Mouse (Mus musculus) ES-E14 (cell line): ENCODE measurements around the gene Fam20b. TPM values are rescaled to one million over a fixed set of nuclear protein-coding genes. Genes with fewer than 3 reads are reported as not detected.

Source experiments
- DNase-seq: peaks from one replicate; pipeline ENCODE4 v3.0.0-alpha.2; 2013; ENCODE audit warnings: low read depth, low spot score
- H3K27ac ChIP-seq: 2 replicates; pipeline ENCODE4 v1.5.1; 2012; ENCODE audit warnings: low read depth, mild to moderate bottlenecking, low read length, moderate library complexity, mixed read lengths; ENCODE audit not compliant: poor library complexity, insufficient read depth, severe bottlenecking
- H3K36me3 ChIP-seq: 2 replicates; pipeline ENCODE4 v1.6.1; 2012; ENCODE audit warnings: mild to moderate bottlenecking, low read length, moderate library complexity, mixed read lengths; ENCODE audit not compliant: control insufficient read depth, poor library complexity, insufficient read depth, severe bottlenecking
- H3K4me1 ChIP-seq, 2 experiments: fragments of 150-350 bp in 1 of 2; sonication (generic) in 1 of 2; 2 replicates each; pipeline ENCODE4 v1.6.1; 2012; ENCODE audit warnings: low read length in 2 of 2, mild to moderate bottlenecking in 1 of 2, mixed read lengths in 1 of 2; ENCODE audit not compliant: control insufficient read depth in 2 of 2, insufficient read depth in 2 of 2, poor library complexity in 1 of 2
- H3K4me3 ChIP-seq, 2 experiments: fragments of 150-350 bp in 1 of 2; sonication (generic) in 1 of 2; 2 replicates each; pipeline ENCODE4 v1.5.1; 2012; ENCODE audit warnings: low read length in 2 of 2, low read depth in 1 of 2, mild to moderate bottlenecking in 1 of 2, mixed read lengths in 1 of 2; ENCODE audit not compliant: insufficient read depth in 1 of 2, poor library complexity in 1 of 2, severe bottlenecking in 1 of 2
- H3K9ac ChIP-seq: 2 replicates; pipeline ENCODE4 v1.6.1; 2012; ENCODE audit warnings: low read depth, mild to moderate bottlenecking, low read length, mixed read lengths; ENCODE audit not compliant: poor library complexity, insufficient read depth, severe bottlenecking
- H3K9me3 ChIP-seq: fragments of 150-350 bp; sonication (generic); 2 replicates; pipeline ENCODE4 v1.6.1; 2012; ENCODE audit warnings: low read depth, mild to moderate bottlenecking, low read length; ENCODE audit not compliant: control insufficient read depth, insufficient read depth
- CHD2 ChIP-seq: IDR thresholded peaks from 2 replicates; pipeline ENCODE4 v1.6.1; 2014; ENCODE audit warnings: mild to moderate bottlenecking, low read depth, low read length, inconsistent platforms
- HCFC1 ChIP-seq: IDR thresholded peaks from 2 replicates; pipeline ENCODE4 v1.6.1; 2012; ENCODE audit warnings: low read length, inconsistent platforms, borderline replicate concordance; ENCODE audit not compliant: insufficient read depth
- MAFK ChIP-seq: IDR thresholded peaks from 2 replicates; pipeline ENCODE4 v1.6.1; 2014; ENCODE audit warnings: mild to moderate bottlenecking, low read depth, low read length, inconsistent platforms; ENCODE audit not compliant: insufficient read depth
- ZC3H11A ChIP-seq: IDR thresholded peaks from 2 replicates; pipeline ENCODE4 v1.6.1; 2012; ENCODE audit warnings: low read depth, mild to moderate bottlenecking, inconsistent platforms, low read length, borderline replicate concordance
- ZNF384 ChIP-seq: IDR thresholded peaks from 2 replicates; pipeline ENCODE4 v1.6.1; 2012; ENCODE audit warnings: low read depth, low read length, inconsistent platforms
- in situ Hi-C, 2 experiments: fragments of 600-800 bp; cut with MboI; formaldehyde crosslinking; loops; one replicate each; pipeline ENCODE4 v1.15.1; 2025; ENCODE audit warnings: low sequenced_read_pairs in 2 of 2, inconsistent platforms in 1 of 2; ENCODE audit not compliant: unreplicated experiment in 2 of 2
- total RNA-seq: library from RNA; depleted of rRNA; stranded (reverse); fragments of 300-350 nt; gene quantifications from 2 replicates; pipeline ENCODE4 v1.2.3, GENCODE M21; 2012

Gene Fam20b
- total RNA-seq, 1 experiment = 22.2 TPM

- Histone ChIP-seq H3K4me1 (peaks cover 7 to 11% of the 10 kb centered on the region in 2 experiments), H3K9me3 (no peaks in the 10 kb centered on the region), H3K36me3 (0 out of 2 replicates have a peak, but pooled peaks cover 4% of the 10 kb centered on the region), H3K4me3 (peak overlapping the region; percentile 64 to 71), H3K27ac (no peak overlapping the region), H3K9ac (peak overlapping the region; percentile 66)
- DNase-seq = no peak
- in situ Hi-C loops = no loop called here
- TF ChIP-seq ZNF384 = no peak
- TF ChIP-seq MAFK = no peak
- no peak for TF ChIP-seq ZC3H11A
- TF ChIP-seq CHD2 = no peak
- TF ChIP-seq HCFC1 = no peak
Measured at GRCm38 (mm10) chr1:156673476-156674194, 45.3 kb downstream of the Fam20b start.

- H3K9me3 ChIP-seq = no peaks in the 10 kb centered on the region
- peak overlapping the region; percentile 72 for H3K9ac ChIP-seq
- DNase-seq = no peak
- no peak for TF ChIP-seq MAFK
- no peak for TF ChIP-seq CHD2
- TF ChIP-seq ZNF384 = no peak
- TF ChIP-seq ZC3H11A = no peak
- no peak for TF ChIP-seq HCFC1
- H3K36me3 ChIP-seq = 0 out of 2 replicates have a peak, but pooled peaks cover 4% of the 10 kb centered on the region
- peaks cover 7 to 12% of the 10 kb centered on the region in 2 experiments for H3K4me1 ChIP-seq
- H3K4me3 ChIP-seq = peak overlapping the region; percentile 64 to 71
- in situ Hi-C loops = no loop called here
- H3K27ac ChIP-seq = peak overlapping the region; percentile 18; the same call in 1 of the 2 replicates
Measured at GRCm38 (mm10) chr1:156672720-156673475, 46.0 kb downstream of the Fam20b start.

GRCm38 (mm10) chr1:156671921-156672320, 47.0 kb downstream of the Fam20b start:
- no peak for DNase-seq
- no peak overlapping the region for H3K4me3 ChIP-seq
- 0 out of 2 replicates have a peak, but pooled peaks cover 4% of the 10 kb centered on the region for H3K36me3 ChIP-seq
- in situ Hi-C loops = no loop called here
- no peak for TF ChIP-seq ZC3H11A
- TF ChIP-seq ZNF384 = no peak
- no peak for TF ChIP-seq MAFK
- no peak for TF ChIP-seq CHD2
- no peak for TF ChIP-seq HCFC1
- no peaks in the 10 kb centered on the region for H3K9me3 ChIP-seq
- H3K27ac ChIP-seq = no peak overlapping the region
- peaks cover 11 to 15% of the 10 kb centered on the region in 2 experiments for H3K4me1 ChIP-seq
- no peak overlapping the region for H3K9ac ChIP-seq

GRCm38 (mm10) chr1:156669208-156669983, 49.5 kb downstream of the Fam20b start:
- H3K9ac ChIP-seq = peak overlapping the region; percentile 32; the same call in 1 of the 2 replicates
- peaks cover 6 to 15% of the 10 kb centered on the region in 2 experiments for H3K4me1 ChIP-seq
- DNase-seq = no peak
- no peaks in the 10 kb centered on the region for H3K9me3 ChIP-seq
- 0 out of 2 replicates have a peak, but pooled peaks have one; percentile 26 for TF ChIP-seq ZNF384
- TF ChIP-seq ZC3H11A = no peak
- TF ChIP-seq HCFC1 = no peak
- no peak for TF ChIP-seq MAFK
- no peak for TF ChIP-seq CHD2
- H3K36me3 ChIP-seq = 0 out of 2 replicates have a peak, but pooled peaks cover 4% of the 10 kb centered on the region
- H3K27ac ChIP-seq = peak overlapping the region; percentile 88
- in situ Hi-C loops = no loop called here
- H3K4me3 ChIP-seq = peak overlapping the region; percentile 14 to 29; a peak in 2 of 4 replicates
